Mouse (Mus musculus) myocyte (in vitro differentiated cells): ENCODE data around the gene Rtl8b. TPM values are rescaled to one million over a fixed set of nuclear protein-coding genes. Genes with fewer than 3 reads are reported as not detected.

Experiments
- H3K27me3 ChIP-seq: one replicate; pipeline ENCODE4 v1.6.1; 2011; ENCODE audit not compliant: control insufficient read depth, insufficient read depth, insufficient read length
- H3K36me3 ChIP-seq: one replicate; pipeline ENCODE4 v1.6.1; 2011; ENCODE audit not compliant: control insufficient read depth, insufficient read depth
- H3K4me2 ChIP-seq: one replicate; pipeline ENCODE4 v1.6.1; 2011; ENCODE audit warnings: low read depth, control low read depth
- H3K4me3 ChIP-seq: one replicate; pipeline ENCODE4 v1.5.1; 2011; ENCODE audit warnings: mild to moderate bottlenecking, control low read depth, moderate library complexity
- H3K79me2 ChIP-seq: one replicate; pipeline ENCODE4 v1.6.1; 2011; ENCODE audit not compliant: control insufficient read depth, insufficient read depth
- H3ac ChIP-seq: one replicate; pipeline ENCODE4 v1.6.1; 2011; ENCODE audit not compliant: control insufficient read depth, insufficient read length
- CEBPB ChIP-seq: IDR thresholded peaks from 2 replicates; pipeline ENCODE4 v1.6.1; 2011; ENCODE audit warnings: mild to moderate bottlenecking, moderate library complexity; ENCODE audit not compliant: poor library complexity, insufficient read depth, severe bottlenecking
- E2F4 ChIP-seq: IDR thresholded peaks from one replicate; pipeline ENCODE4 v1.6.1; 2011; ENCODE audit warnings: mild to moderate bottlenecking, control low read depth, moderate library complexity; ENCODE audit not compliant: insufficient read depth
- MAX ChIP-seq: IDR thresholded peaks from one replicate; pipeline ENCODE4 v1.6.1; 2011; ENCODE audit warnings: low read depth, mild to moderate bottlenecking, control low read depth
- MYOD1 ChIP-seq, 3 experiments: IDR thresholded peaks; one replicate each; pipeline ENCODE4 v1.6.1; 2011; ENCODE audit warnings: control low read depth in 2 of 3, low read depth in 2 of 3, mild to moderate bottlenecking in 2 of 3, moderate library complexity in 1 of 3; ENCODE audit not compliant: insufficient read length in 2 of 3, control insufficient read depth in 1 of 3
- MYOG ChIP-seq, 3 experiments: IDR thresholded peaks; one replicate each; pipeline ENCODE4 v1.6.1; 2011; ENCODE audit warnings: control low read depth in 2 of 3, low read depth in 2 of 3, mild to moderate bottlenecking in 2 of 3; ENCODE audit not compliant: insufficient read length in 2 of 3, control insufficient read depth in 1 of 3, insufficient read depth in 1 of 3
- POLR2A ChIP-seq: IDR thresholded peaks from one replicate; pipeline ENCODE4 v1.6.1; 2011; ENCODE audit warnings: low read depth, mild to moderate bottlenecking, control low read depth, moderate library complexity; ENCODE audit not compliant: insufficient read length
- POLR2AphosphoS2 ChIP-seq: IDR thresholded peaks from one replicate; pipeline ENCODE4 v1.6.1; 2011; ENCODE audit warnings: low read depth, control low read depth; ENCODE audit not compliant: insufficient read length
- REST ChIP-seq: IDR thresholded peaks from one replicate; pipeline ENCODE4 v1.6.1; 2011; ENCODE audit warnings: mild to moderate bottlenecking, control low read depth, moderate library complexity; ENCODE audit not compliant: insufficient read depth, insufficient read length
- SRF ChIP-seq: IDR thresholded peaks from one replicate; pipeline ENCODE4 v1.6.1; 2011; ENCODE audit warnings: low read depth; ENCODE audit not compliant: control insufficient read depth, insufficient read length
- TCF12 ChIP-seq: IDR thresholded peaks from one replicate; pipeline ENCODE4 v1.6.1; 2011; ENCODE audit warnings: mild to moderate bottlenecking, control low read depth; ENCODE audit not compliant: poor library complexity, insufficient read depth, severe bottlenecking
- TCF3 ChIP-seq: IDR thresholded peaks from one replicate; pipeline ENCODE4 v1.6.1; 2011; ENCODE audit warnings: low read depth, control low read depth; ENCODE audit not compliant: insufficient read length
- USF1 ChIP-seq: IDR thresholded peaks from one replicate; pipeline ENCODE4 v1.6.1; 2011; ENCODE audit warnings: low read depth, mild to moderate bottlenecking, control low read depth, moderate library complexity
- polyA plus RNA-seq: library from polyadenylated mRNA; unstranded; fragments of >200 nt; fragmentation: generic; extraction: Trizol; gene quantifications from one replicate; pipeline ENCODE4 v1.2.1, GENCODE M21; 2012; ENCODE audit warnings: missing spikeins

The Rtl8b gene
- 75.5 TPM for polyA plus RNA-seq

- no peak for TF ChIP-seq POLR2AphosphoS2
- no peak for TF ChIP-seq MYOG (IDR thresholded peaks at IDR 0.05; ENCODE audit: control insufficient read depth in 1 of 3, insufficient read depth in 1 of 3, insufficient read length in 2 of 3, low read depth in 2 of 3)
- peak within 1 kb of the TSS; percentile 12 for H3K4me3 ChIP-seq
- H3K4me2 ChIP-seq: peak within 1 kb of the TSS; percentile 61
- H3ac ChIP-seq: no peak within 1 kb of the TSS
- no peaks in the 10 kb centered on the region for H3K36me3 ChIP-seq
- no peaks in the 10 kb centered on the region for H3K27me3 ChIP-seq
- H3K79me2 ChIP-seq: no peaks in the 10 kb centered on the region
Measured at GRCm38 (mm10) chrX:53670294-53670693, at the start of gene Rtl8b. Gene Rtl8b, minus strand, starts transcription at chrX:53670408.

GRCm38 (mm10) chrX:53716323-53717182 lies 46.3 kb upstream of the Rtl8b start:
- Histone ChIP-seq H3K27me3 (no peaks in the 10 kb centered on the region), H3K36me3 (no peaks in the 10 kb centered on the region), H3K79me2 (no peaks in the 10 kb centered on the region), H3K4me3 (no peak overlapping the region), H3K4me2 (no peak overlapping the region), H3ac (no peak overlapping the region)
- TF ChIP-seq E2F4 (no peak), USF1 (no peak), POLR2A (no peak), CEBPB (no peak), TCF12 (no peak), TCF3 (no peak), POLR2AphosphoS2 (no peak), MAX (no peak), MYOD1 (IDR thresholded peaks at IDR 0.05; ENCODE audit: control insufficient read depth in 1 of 3, insufficient read length in 2 of 3, low read depth in 2 of 3) (no peak), SRF (no peak), REST (no peak), MYOG (IDR thresholded peaks at IDR 0.05; ENCODE audit: control insufficient read depth in 1 of 3, insufficient read depth in 1 of 3, insufficient read length in 2 of 3, low read depth in 2 of 3) (no peak)

GRCm38 (mm10) chrX:53715942-53716322 lies 45.7 kb upstream of the Rtl8b start:
- H3K36me3 ChIP-seq: no peaks in the 10 kb centered on the region
- H3ac ChIP-seq: no peak overlapping the region
- no peak overlapping the region for H3K4me3 ChIP-seq
- no peaks in the 10 kb centered on the region for H3K27me3 ChIP-seq
- TF ChIP-seq POLR2A (no peak), MYOG (IDR thresholded peaks at IDR 0.05; ENCODE audit: control insufficient read depth in 1 of 3, insufficient read depth in 1 of 3, insufficient read length in 2 of 3, low read depth in 2 of 3) (no peak), USF1 (no peak), MYOD1 (IDR thresholded peaks at IDR 0.05; ENCODE audit: control insufficient read depth in 1 of 3, insufficient read length in 2 of 3, low read depth in 2 of 3) (no peak), TCF3 (no peak), POLR2AphosphoS2 (no peak), SRF (no peak), E2F4 (no peak), TCF12 (no peak), CEBPB (no peak), MAX (no peak), REST (no peak)
- no peak overlapping the region for H3K4me2 ChIP-seq
- no peaks in the 10 kb centered on the region for H3K79me2 ChIP-seq

GRCm38 (mm10) chrX:53702673-53703072 lies 32.5 kb upstream of the Rtl8b start:
- Histone ChIP-seq H3K36me3 (no peaks in the 10 kb centered on the region), H3K79me2 (no peaks in the 10 kb centered on the region), H3ac (no peak overlapping the region), H3K4me2 (no peak overlapping the region), H3K4me3 (no peak overlapping the region), H3K27me3 (no peaks in the 10 kb centered on the region)
- TF ChIP-seq CEBPB: no peak
- no peak for TF ChIP-seq MYOG (IDR thresholded peaks at IDR 0.05; ENCODE audit: control insufficient read depth in 1 of 3, insufficient read depth in 1 of 3, insufficient read length in 2 of 3, low read depth in 2 of 3)
- TF ChIP-seq USF1: no peak
- no peak for TF ChIP-seq E2F4
- no peak for TF ChIP-seq POLR2A
- no peak for TF ChIP-seq REST
- TF ChIP-seq POLR2AphosphoS2: no peak
- no peak for TF ChIP-seq SRF
- no peak for TF ChIP-seq TCF12
- no peak for TF ChIP-seq MYOD1 (IDR thresholded peaks at IDR 0.05; ENCODE audit: control insufficient read depth in 1 of 3, insufficient read length in 2 of 3, low read depth in 2 of 3)
- TF ChIP-seq TCF3: no peak
- no peak for TF ChIP-seq MAX

- no peaks in the 10 kb centered on the region for H3K79me2 ChIP-seq
- no peaks in the 10 kb centered on the region for H3K27me3 ChIP-seq
- no peak overlapping the region for H3K4me2 ChIP-seq
- H3K4me3 ChIP-seq: no peak overlapping the region
- no peaks in the 10 kb centered on the region for H3K36me3 ChIP-seq
- no peak for TF ChIP-seq SRF
- no peak for TF ChIP-seq POLR2AphosphoS2
- no peak overlapping the region for H3ac ChIP-seq
Measured at GRCm38 (mm10) chrX:53699225-53699624, 29.0 kb upstream of the Rtl8b start.
